12 mouse cellular contexts compared by ENCODE assay signal in genomic region chr3:53225774-53226173, GRCm38 (mm10).
A peak's percentile ranks its signal among the peaks of the same experiment; 100 is the strongest.
DNase-seq lines count a peak whose midpoint lies in the region; ATAC-seq and TF ChIP-seq lines count a peak whose summit lies in the region.
"Had no signal": no experiment of that assay in that cellular context is flagged by ENCODE, and none has a peak within 500 bp of the region (broad histone marks: within the 10 kb centered on the region; RNA-seq: fewer than 3 reads in every experiment).

No protein-coding gene starts in this region.

- H3K9ac ChIP-seq in forebrain, embryonic 14.5 days (ENCODE audit: low read length): no peak overlapping the region
- H3K9ac ChIP-seq in forebrain, embryonic 11.5 days (ENCODE audit: low read length): no peak overlapping the region
- H3K9ac ChIP-seq in kidney, postnatal 0 days (ENCODE audit: low read depth, low read length): no peak overlapping the region
- no peak overlapping the region for H3K9ac ChIP-seq in hindbrain, embryonic 14.5 days
- H3K9ac ChIP-seq in neural tube, embryonic 13.5 days: no peak overlapping the region

- no peak for TF ChIP-seq CTCF in kidney, postnatal 0 days (IDR thresholded peaks at IDR 0.05; ENCODE audit: low read depth)

- no peaks in the 10 kb centered on the region for H3K27me3 ChIP-seq in forebrain, embryonic 14.5 days (replicated peaks; ENCODE audit: control insufficient read depth, insufficient read depth, low read length)
- no peaks in the 10 kb centered on the region for H3K27me3 ChIP-seq in forebrain, embryonic 11.5 days (ENCODE audit: control insufficient read depth, insufficient read depth, low read length)
- no peaks in the 10 kb centered on the region for H3K27me3 ChIP-seq in kidney, postnatal 0 days (ENCODE audit: insufficient read depth, low read length)
- no peaks in the 10 kb centered on the region for H3K27me3 ChIP-seq in hindbrain, embryonic 14.5 days (ENCODE audit: control insufficient read depth, insufficient read depth, low read length)
- H3K27me3 ChIP-seq in neural tube, embryonic 13.5 days: no peaks in the 10 kb centered on the region

- 29% methylated on average over 6 of the region's 6 CpGs for WGBS in forebrain, embryonic 14.5 days
- 62% methylated on average over 6 of the region's 6 CpGs for WGBS in forebrain, embryonic 11.5 days
- WGBS in kidney, postnatal 0 days: 34% methylated on average over 6 of the region's 6 CpGs
- WGBS in hindbrain, embryonic 14.5 days: 40% methylated on average over 6 of the region's 6 CpGs
- 22% methylated on average over 6 of the region's 6 CpGs for WGBS in neural tube, embryonic 13.5 days

- DNase-seq in forebrain, embryonic 14.5 days (ENCODE audit: low spot score): peak; percentile 69
- no peak for DNase-seq in forebrain, embryonic 11.5 days (ENCODE audit: low spot score)
- peak; percentile 88 for DNase-seq in kidney, postnatal 0 days (ENCODE audit: low spot score)
- no peak for DNase-seq in kidney, postnatal 14 days
- no peak for DNase-seq in hindbrain, embryonic 14.5 days (ENCODE audit: low spot score)
- no peak for DNase-seq in thymus, postnatal 0 days (ENCODE audit: low spot score)
- DNase-seq in spleen, postnatal 14 days (ENCODE audit: low spot score in 2 of 2): no peak
- DNase-seq: adrenal gland, postnatal 10 days; cerebellum, adult 9-11 months; gastrocnemius, postnatal 10 days; kidney, adult 18-20 months had no signal

- no peak overlapping the region for H3K27ac ChIP-seq in forebrain, embryonic 14.5 days (ENCODE audit: low read depth, low read length)
- H3K27ac ChIP-seq in forebrain, embryonic 11.5 days (ENCODE audit: low read depth, low read length): no peak overlapping the region
- H3K27ac ChIP-seq in kidney, postnatal 0 days: no peak overlapping the region
- H3K27ac ChIP-seq in hindbrain, embryonic 14.5 days: no peak overlapping the region
- peak overlapping the region; percentile 62 for H3K27ac ChIP-seq in neural tube, embryonic 13.5 days (replicated peaks)

- H3K4me3 ChIP-seq in forebrain, embryonic 14.5 days (ENCODE audit: low read depth, low read length): no peak overlapping the region
- no peak overlapping the region for H3K4me3 ChIP-seq in forebrain, embryonic 11.5 days (ENCODE audit: low read depth, low read length)
- H3K4me3 ChIP-seq in kidney, postnatal 0 days (replicated peaks; ENCODE audit: low read depth, low read length): no peak overlapping the region
- no peak overlapping the region for H3K4me3 ChIP-seq in hindbrain, embryonic 14.5 days (replicated peaks; ENCODE audit: low read length)
- no peak overlapping the region for H3K4me3 ChIP-seq in neural tube, embryonic 13.5 days

- H3K9me3 ChIP-seq in forebrain, embryonic 14.5 days (replicated peaks; ENCODE audit: control insufficient read depth, low read length): no peaks in the 10 kb centered on the region
- no peaks in the 10 kb centered on the region for H3K9me3 ChIP-seq in forebrain, embryonic 11.5 days (ENCODE audit: control insufficient read depth, low read length)
- H3K9me3 ChIP-seq in kidney, postnatal 0 days (replicated peaks; ENCODE audit: low read length): no peaks in the 10 kb centered on the region
- no peaks in the 10 kb centered on the region for H3K9me3 ChIP-seq in hindbrain, embryonic 14.5 days (ENCODE audit: control insufficient read depth, low read length)
- no peaks in the 10 kb centered on the region for H3K9me3 ChIP-seq in neural tube, embryonic 13.5 days

- H3K36me3 ChIP-seq in forebrain, embryonic 14.5 days (ENCODE audit: control insufficient read depth, insufficient read depth, low read length): no peaks in the 10 kb centered on the region
- no peaks in the 10 kb centered on the region for H3K36me3 ChIP-seq in forebrain, embryonic 11.5 days (ENCODE audit: control insufficient read depth, insufficient read depth, low read length)
- no peaks in the 10 kb centered on the region for H3K36me3 ChIP-seq in kidney, postnatal 0 days (ENCODE audit: insufficient read depth, low read length)
- no peaks in the 10 kb centered on the region for H3K36me3 ChIP-seq in hindbrain, embryonic 14.5 days (replicated peaks; ENCODE audit: control insufficient read depth, insufficient read depth)
- H3K36me3 ChIP-seq in neural tube, embryonic 13.5 days: no peaks in the 10 kb centered on the region

- ATAC-seq in forebrain, embryonic 14.5 days: 0 out of 2 replicates have a peak, but pooled peaks have one; percentile 34
- ATAC-seq in forebrain, embryonic 11.5 days (replicated peaks; ENCODE audit: low FRiP score): no peak
- ATAC-seq in kidney, postnatal 0 days (replicated peaks; ENCODE audit: low FRiP score, low read depth): no peak
- peak; percentile 64; the same call in 1 of the 2 replicates for ATAC-seq in hindbrain, embryonic 14.5 days (ENCODE audit: low FRiP score)
- peak; percentile 54 for ATAC-seq in neural tube, embryonic 13.5 days (ENCODE audit: low read depth)

- no peaks in the 10 kb centered on the region for H3K4me1 ChIP-seq in forebrain, embryonic 14.5 days (ENCODE audit: control insufficient read depth, insufficient read depth, low read length)
- no peaks in the 10 kb centered on the region for H3K4me1 ChIP-seq in forebrain, embryonic 11.5 days (replicated peaks; ENCODE audit: control insufficient read depth, insufficient read depth, low read length)
- H3K4me1 ChIP-seq in kidney, postnatal 0 days (replicated peaks; ENCODE audit: insufficient read depth, low read length): no peaks in the 10 kb centered on the region
- no peaks in the 10 kb centered on the region for H3K4me1 ChIP-seq in hindbrain, embryonic 14.5 days (replicated peaks; ENCODE audit: control insufficient read depth, insufficient read depth, low read length)
- peaks cover 32% of the 10 kb centered on the region for H3K4me1 ChIP-seq in neural tube, embryonic 13.5 days (replicated peaks)

- H3K4me2 ChIP-seq in forebrain, embryonic 14.5 days (ENCODE audit: low read length): no peak overlapping the region
- H3K4me2 ChIP-seq in forebrain, embryonic 11.5 days (ENCODE audit: low read depth, low read length, severe bottlenecking): no peak overlapping the region
- H3K4me2 ChIP-seq in kidney, postnatal 0 days (ENCODE audit: low read length): no peak overlapping the region
- H3K4me2 ChIP-seq in hindbrain, embryonic 14.5 days (replicated peaks): no peak overlapping the region
- H3K4me2 ChIP-seq in neural tube, embryonic 13.5 days: no peak overlapping the region

Comparison
In these comparisons a context has a peak if more than half of its experiments do, and no peak if none do; other contexts are left out.
1. ATAC-seq: peak in forebrain, embryonic 14.5 days (single experiment), hindbrain, embryonic 14.5 days (single experiment) and neural tube, embryonic 13.5 days (single experiment); none in forebrain, embryonic 11.5 days (single experiment) and kidney, postnatal 0 days (single experiment).
2. DNase-seq: peak in forebrain, embryonic 14.5 days (single experiment) and kidney, postnatal 0 days (single experiment); none in forebrain, embryonic 11.5 days (single experiment), kidney, postnatal 14 days (single experiment), hindbrain, embryonic 14.5 days (single experiment), thymus, postnatal 0 days (single experiment) and spleen, postnatal 14 days (0 of 2).